Mouse (Mus musculus): ENCODE data around the gene Egfl7. TPM values are rescaled to one million over a fixed set of nuclear protein-coding genes. Genes with fewer than 3 reads are reported as not detected.

Egfl7 gene
- total RNA-seq, 2 experiments from 2014 or later: 34.4 to 53.7 TPM

GRCm38 (mm10) chr2:26549801-26550200, 30.0 kb upstream of the Egfl7 start:
- intact Hi-C loops (cut with DNase I): loop anchor here (5.0 kb wide), 1 partner anchor 58 kb away; no protein-coding TSS in a partner anchor
- no peak overlapping the region for H3K4me3 ChIP-seq
- peak; percentile 42 for DNase-seq
- TF ChIP-seq CTCF (IDR thresholded peaks at IDR 0.05): no peak
- H3K27ac ChIP-seq: no peak overlapping the region

- no peak for DNase-seq
- H3K27ac ChIP-seq: no peak overlapping the region
- TF ChIP-seq CTCF (IDR thresholded peaks at IDR 0.05): no peak
- intact Hi-C loops (cut with DNase I): no loop called here
- no peak overlapping the region for H3K4me3 ChIP-seq
Measured at GRCm38 (mm10) chr2:26550205-26550604, 29.6 kb upstream of the Egfl7 start.

- no peak overlapping the region for H3K4me3 ChIP-seq
- intact Hi-C loops (cut with DNase I): no loop called here
- no peak overlapping the region for H3K27ac ChIP-seq
- no peak for DNase-seq
- TF ChIP-seq CTCF (IDR thresholded peaks at IDR 0.05): no peak
Measured at GRCm38 (mm10) chr2:26550777-26551176, 29.0 kb upstream of the Egfl7 start.

DNA sequence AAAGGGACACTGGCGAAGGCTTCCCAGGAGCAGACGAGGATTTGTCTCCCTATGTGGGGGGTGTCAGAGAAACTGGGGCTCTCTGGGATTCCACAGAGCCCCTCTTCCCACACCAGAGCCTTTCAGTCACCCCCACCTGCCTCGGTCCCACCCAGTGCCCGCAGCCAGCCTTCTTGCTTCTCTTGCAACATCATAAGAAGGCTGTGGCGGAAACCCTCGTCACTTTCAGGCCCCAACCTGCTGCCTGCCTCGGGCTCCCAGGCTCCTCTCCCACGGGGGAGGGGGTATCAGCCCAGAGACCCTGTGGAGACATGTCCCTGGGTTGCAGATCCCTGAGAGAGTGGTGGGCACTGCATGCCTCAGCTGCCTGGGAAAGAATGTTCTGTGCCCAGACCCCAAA, 28.4 kb upstream of the Egfl7 start:
- Histone ChIP-seq H3K4me3 (no peak overlapping the region), H3K27ac (no peak overlapping the region)
- no peak for TF ChIP-seq CTCF (IDR thresholded peaks at IDR 0.05)
- DNase-seq: no peak
- intact Hi-C loops (cut with DNase I): no loop called here

GRCm38 (mm10) chr2:26552066-26552465, 27.7 kb upstream of the Egfl7 start:
- no peak for DNase-seq
- H3K4me3 ChIP-seq: no peak overlapping the region
- no peak for TF ChIP-seq CTCF (IDR thresholded peaks at IDR 0.05)
- H3K27ac ChIP-seq: no peak overlapping the region
- intact Hi-C loops (cut with DNase I): no loop called here

DNA sequence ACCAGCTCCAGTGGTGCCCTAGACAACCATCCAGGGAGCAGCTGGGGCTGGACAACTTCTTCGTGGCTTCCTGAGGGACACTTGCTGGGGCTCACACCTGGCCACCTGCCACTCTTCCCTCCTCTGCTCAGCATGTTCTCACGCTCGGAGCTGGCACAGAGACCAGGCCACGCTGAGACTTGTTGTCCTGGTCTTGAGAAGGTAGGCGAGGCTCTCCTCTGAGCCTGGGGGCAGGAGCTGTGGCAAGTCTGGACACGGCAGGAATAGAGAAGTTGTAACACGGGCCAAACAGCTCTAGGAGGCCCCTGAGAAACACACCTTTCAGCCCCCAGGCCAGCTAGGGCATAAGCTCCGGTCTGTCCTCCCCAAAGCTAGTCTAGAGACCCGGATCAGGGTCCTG, 25.9 kb upstream of the Egfl7 start:
- H3K27ac ChIP-seq: peak overlapping the region; percentile 57; the same call in 1 of the 2 replicates
- intact Hi-C loops (cut with DNase I): no loop called here
- no peak for TF ChIP-seq CTCF (IDR thresholded peaks at IDR 0.05)
- DNase-seq: no peak
- H3K4me3 ChIP-seq: no peak overlapping the region

DNA sequence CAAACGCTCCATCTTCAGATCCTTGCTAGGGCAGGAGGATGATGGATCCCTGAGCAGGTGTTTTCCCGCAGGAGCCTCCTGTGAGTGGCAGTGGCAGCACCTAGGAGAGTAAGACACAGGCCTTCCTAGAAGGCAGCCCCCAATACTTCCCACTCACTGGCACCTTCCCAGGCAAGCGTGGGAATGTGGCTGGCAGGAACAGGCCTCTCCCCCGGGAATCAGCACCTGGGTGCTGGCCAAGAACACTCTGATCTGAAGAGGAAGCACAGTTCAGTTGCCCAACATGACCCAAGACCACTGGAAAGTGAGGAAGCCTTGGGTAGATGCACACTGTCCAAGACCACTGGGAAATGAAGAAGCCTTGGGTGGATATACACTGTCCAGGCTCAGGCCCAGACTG, 24.7 kb upstream of the Egfl7 start:
- H3K4me3 ChIP-seq: no peak overlapping the region
- peak overlapping the region; percentile 57 for H3K27ac ChIP-seq
- intact Hi-C loops (cut with DNase I): no loop called here
- DNase-seq: peak; percentile 73
- no peak for TF ChIP-seq CTCF (IDR thresholded peaks at IDR 0.05)

DNA sequence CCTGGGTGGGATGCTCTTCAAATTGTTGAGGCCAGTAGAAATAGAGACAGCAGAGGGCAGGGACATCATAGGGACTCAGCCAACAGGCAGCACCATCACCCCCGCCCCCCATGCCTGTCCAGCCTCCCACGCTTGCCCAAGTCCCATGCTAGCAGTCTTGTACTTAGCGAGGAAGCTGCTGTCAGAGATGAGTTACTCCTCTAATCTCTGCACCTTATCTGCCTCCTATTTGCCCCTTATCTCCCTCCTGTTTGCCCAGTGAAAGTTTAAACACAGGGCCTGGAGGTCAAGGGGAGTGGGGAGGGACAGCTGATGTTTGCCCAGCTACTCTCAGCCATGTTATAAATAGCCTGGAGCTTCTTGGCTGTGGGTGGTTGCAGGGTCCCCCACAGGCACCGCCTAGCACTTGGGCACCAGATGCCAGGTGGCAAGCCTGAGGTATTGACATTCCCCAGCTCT, 23.2 kb upstream of the Egfl7 start:
- intact Hi-C loops (cut with DNase I): no loop called here
- no peak for TF ChIP-seq CTCF (IDR thresholded peaks at IDR 0.05)
- Histone ChIP-seq H3K4me3 (no peak overlapping the region), H3K27ac (peak overlapping the region; percentile 57)
- DNase-seq: peak; percentile 31

GRCm38 (mm10) chr2:26560506-26560905, 19.3 kb upstream of the Egfl7 start:
- TF ChIP-seq CTCF (IDR thresholded peaks at IDR 0.05): no peak
- Histone ChIP-seq H3K4me3 (no peak overlapping the region), H3K27ac (no peak overlapping the region)
- intact Hi-C loops (cut with DNase I): loop anchor here (5.0 kb wide), 1 partner anchor 233 kb away; no protein-coding TSS in a partner anchor
- DNase-seq: no peak

DNA sequence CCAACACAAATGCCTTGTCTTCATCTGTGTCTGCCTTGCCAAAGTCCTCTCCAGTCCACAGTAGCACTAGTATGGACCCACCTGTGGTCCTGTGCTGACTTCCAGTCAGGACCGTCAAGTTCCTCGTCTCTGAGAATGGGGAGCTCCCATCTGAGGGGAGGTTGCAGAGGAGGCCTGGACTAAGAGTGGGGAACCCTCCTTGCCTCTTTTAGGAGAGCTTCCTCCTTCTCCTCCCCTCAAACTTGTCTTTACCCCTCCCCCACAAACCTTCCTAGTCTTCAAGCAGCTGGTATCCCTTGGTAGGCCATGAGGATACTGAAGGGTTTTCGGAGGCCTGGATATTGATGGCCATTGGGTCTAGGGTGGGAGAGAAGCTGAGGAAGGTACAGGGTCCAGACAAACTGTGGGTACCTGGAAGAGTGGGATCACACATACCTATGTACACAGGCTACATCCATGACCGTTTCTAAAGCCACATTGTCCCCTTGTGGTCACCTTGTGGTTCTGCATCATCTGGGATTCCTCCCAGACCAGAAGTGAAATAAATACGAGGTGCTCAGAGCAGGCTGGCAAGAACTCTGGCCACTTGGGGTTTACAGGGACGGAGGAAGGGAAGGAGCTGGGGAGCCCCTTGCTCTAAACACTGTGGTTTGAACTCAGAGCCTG, 18.3 kb upstream of the Egfl7 start:
- peak; percentile 34 for DNase-seq
- no peak overlapping the region for H3K4me3 ChIP-seq
- H3K27ac ChIP-seq: peak overlapping the region; percentile 20; the same call in 1 of the 2 replicates
- intact Hi-C loops (cut with DNase I): loop anchor here (1.0 to 5.0 kb wide), 2 partner anchors 112 to 234 kb away; no protein-coding TSS in a partner anchor
- no peak; the same call in none of the 2 replicates for TF ChIP-seq CTCF (IDR thresholded peaks at IDR 0.05)

DNA sequence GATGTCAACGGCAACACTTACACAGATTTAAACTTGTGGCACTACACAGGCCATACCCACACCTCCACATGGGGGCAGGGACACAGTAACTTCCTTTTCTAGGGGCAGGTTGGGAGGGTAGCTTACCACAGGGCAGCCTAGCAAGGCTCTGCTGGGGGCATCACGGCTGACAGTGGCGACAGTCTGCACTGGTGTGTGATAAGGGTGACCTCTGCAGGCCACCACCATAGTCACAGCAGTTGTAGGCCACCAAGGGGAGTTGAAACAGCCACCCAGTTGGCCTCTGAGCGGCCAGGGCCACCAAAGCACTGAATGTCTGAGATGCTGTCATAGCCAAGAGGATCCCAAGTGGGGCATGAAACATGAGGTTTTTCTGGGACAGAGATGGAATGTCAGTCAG, 13.6 kb upstream of the Egfl7 start:
- Histone ChIP-seq H3K4me3 (no peak overlapping the region), H3K27ac (no peak overlapping the region)
- intact Hi-C loops (cut with DNase I): loop anchor here (1.0 to 2.0 kb wide), 2 partner anchors 117 to 267 kb away; no protein-coding TSS in a partner anchor
- TF ChIP-seq CTCF (IDR thresholded peaks at IDR 0.05): peak; percentile 80
- DNase-seq: peak; percentile 70

DNA sequence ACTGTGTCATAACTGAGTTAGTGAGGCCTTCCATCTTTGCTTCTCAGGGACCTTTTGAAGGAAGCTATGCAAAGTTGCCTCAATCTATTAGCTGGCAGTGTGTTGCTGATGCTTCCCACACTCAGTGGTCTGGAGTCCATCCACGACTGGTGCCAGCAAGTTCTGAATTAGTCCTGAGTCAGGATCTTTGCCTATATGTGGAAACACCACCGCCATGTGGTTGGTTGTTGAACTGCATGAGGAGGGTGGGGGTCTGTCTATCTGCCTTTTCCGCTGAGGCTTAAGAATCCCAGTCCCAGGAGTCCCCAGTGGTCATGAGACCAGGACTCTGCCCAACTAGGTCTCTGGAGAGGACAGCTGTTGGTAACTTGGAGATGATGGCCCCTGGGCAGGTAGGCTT, 9.8 kb upstream of the Egfl7 start:
- Histone ChIP-seq H3K4me3 (peak overlapping the region; percentile 57), H3K27ac (peak overlapping the region; percentile 89)
- intact Hi-C loops (cut with DNase I): loop anchor here (2.0 kb wide), 1 partner anchor 15 kb away; no protein-coding TSS in a partner anchor
- DNase-seq: peak; percentile 59
- TF ChIP-seq CTCF (IDR thresholded peaks at IDR 0.05): peak; percentile 70

GRCm38 (mm10) chr2:26571400-26571799, 8.4 kb upstream of the Egfl7 start:
- DNase-seq: peak; percentile 45
- Histone ChIP-seq H3K4me3 (peak overlapping the region; percentile 57), H3K27ac (peak overlapping the region; percentile 89)
- TF ChIP-seq CTCF (IDR thresholded peaks at IDR 0.05): peak; percentile 21; the same call in 1 of the 2 replicates
- intact Hi-C loops (cut with DNase I): loop anchor here (2.0 kb wide), 1 partner anchor 13 kb away; no protein-coding TSS in a partner anchor
